ENCODE assay signal across 26 mouse cellular contexts in the genomic region with DNA sequence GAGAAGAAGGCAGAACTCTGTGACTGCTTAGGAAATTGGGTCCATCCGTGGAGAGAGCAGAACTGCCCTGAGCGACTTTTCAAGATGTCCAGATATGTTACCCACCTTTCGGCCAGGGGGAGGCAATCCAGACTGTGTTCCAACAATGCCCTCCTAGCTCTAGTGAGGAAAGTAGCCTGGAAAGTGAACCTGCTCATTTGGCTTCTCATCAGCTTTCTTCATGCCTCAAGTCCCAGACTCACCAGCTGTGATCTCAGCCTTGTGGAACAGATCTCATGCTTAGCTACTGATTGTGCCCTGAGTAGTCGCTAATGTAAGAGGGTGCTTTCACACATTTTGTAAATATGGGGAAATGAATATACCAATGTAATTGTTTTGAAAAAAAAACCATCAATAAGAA. TPM values are rescaled to one million over a fixed set of nuclear protein-coding genes. Genes with fewer than 3 reads are reported as not detected.
DNase-seq lines count a peak whose midpoint lies in the region; ATAC-seq and TF ChIP-seq lines count a peak whose summit lies in the region.
"Had no signal": no experiment of that assay in that cellular context is flagged by ENCODE, and none has a peak within 500 bp of the region (broad histone marks: within the 10 kb centered on the region; RNA-seq: fewer than 3 reads in every experiment).

No protein-coding gene starts in this region.

- no peak for ATAC-seq in midbrain, postnatal 0 days (ENCODE audit: low FRiP score)
- ATAC-seq in midbrain, embryonic 14.5 days (ENCODE audit: low FRiP score, low TSS enrichment), result no peak
- ATAC-seq in heart, embryonic 11.5 days (replicated peaks; ENCODE audit: insufficient number of reproducible peaks, low FRiP score, low TSS enrichment), result no peak
- ATAC-seq: forebrain, embryonic 14.5 days; forebrain, postnatal 0 days; Patski had no signal

- no peaks in the 10 kb centered on the region for H3K27me3 ChIP-seq in midbrain, postnatal 0 days (ENCODE audit: insufficient read depth, low read length)
- no peaks in the 10 kb centered on the region for H3K27me3 ChIP-seq in midbrain, embryonic 14.5 days (ENCODE audit: control insufficient read depth, insufficient read depth, low read length)
- peaks cover 12% of the 10 kb centered on the region for H3K27me3 ChIP-seq in heart, embryonic 11.5 days (ENCODE audit: control insufficient read depth, insufficient read depth, low read length)
- H3K27me3 ChIP-seq: hindbrain, embryonic 13.5 days had no signal

- H3K36me3 ChIP-seq in midbrain, postnatal 0 days (ENCODE audit: insufficient read depth, low read length), result no peaks in the 10 kb centered on the region
- no peaks in the 10 kb centered on the region for H3K36me3 ChIP-seq in midbrain, embryonic 14.5 days (ENCODE audit: control insufficient read depth, insufficient read depth, low read length)
- H3K36me3 ChIP-seq in heart, embryonic 11.5 days (ENCODE audit: control insufficient read depth, insufficient read depth, low read length), result no peaks in the 10 kb centered on the region
- H3K36me3 ChIP-seq: embryonic facial prominence, embryonic 12.5 days; embryonic facial prominence, embryonic 15.5 days; heart, embryonic 12.5 days; heart, embryonic 15.5 days; hindbrain, embryonic 10.5 days; hindbrain, embryonic 13.5 days had no signal

- DNase-seq in cerebellum, postnatal 10 days, result peak; percentile 42 to 48
- DNase-seq in cerebellum, adult 11 months, result no peak
- peak; percentile 61 for DNase-seq in midbrain, postnatal 0 days (ENCODE audit: low spot score)
- DNase-seq in midbrain, embryonic 14.5 days, result no peak
- peak; percentile 29 for DNase-seq in Muller cell, postnatal 12 days (ENCODE audit: inconsistent ontology term)
- DNase-seq: adrenal gland, postnatal 10 days; adrenal gland, postnatal 36 days; cerebellum, adult 18-20 months; cerebellum, adult 9-10 months; cerebellum, postnatal 25 days; forebrain, postnatal 0 days; gastrocnemius, adult 2 months; gastrocnemius, postnatal 14 days; heart, adult 11 months; heart, postnatal 10 days; heart, postnatal 36 days had no signal

- H3K9ac ChIP-seq in midbrain, postnatal 0 days (replicated peaks; ENCODE audit: low read length, poor library complexity, severe bottlenecking), result no peak overlapping the region
- no peak overlapping the region for H3K9ac ChIP-seq in midbrain, embryonic 14.5 days (replicated peaks; ENCODE audit: low read length)
- H3K9ac ChIP-seq in heart, embryonic 11.5 days (ENCODE audit: low read depth, low read length), result no peak overlapping the region
- H3K9ac ChIP-seq: embryonic facial prominence, embryonic 12.5 days; embryonic facial prominence, embryonic 15.5 days; forebrain, postnatal 0 days; heart, embryonic 12.5 days; heart, embryonic 15.5 days; hindbrain, embryonic 13.5 days had no signal

- no peak overlapping the region for H3K4me2 ChIP-seq in midbrain, postnatal 0 days (ENCODE audit: low read depth, low read length, poor library complexity, severe bottlenecking)
- H3K4me2 ChIP-seq in midbrain, embryonic 14.5 days (ENCODE audit: low read length), result no peak overlapping the region
- H3K4me2 ChIP-seq in heart, embryonic 11.5 days, result no peak overlapping the region
- H3K4me2 ChIP-seq: embryonic facial prominence, embryonic 12.5 days; embryonic facial prominence, embryonic 15.5 days; heart, embryonic 12.5 days; heart, embryonic 15.5 days; hindbrain, embryonic 13.5 days had no signal

- no peak overlapping the region for H3K27ac ChIP-seq in midbrain, postnatal 0 days (ENCODE audit: low read depth, low read length)
- H3K27ac ChIP-seq in midbrain, embryonic 14.5 days (replicated peaks; ENCODE audit: low read depth, low read length), result no peak overlapping the region
- H3K27ac ChIP-seq in heart, embryonic 11.5 days (ENCODE audit: low read depth, low read length), result no peak overlapping the region
- H3K27ac ChIP-seq: embryonic facial prominence, embryonic 12.5 days; embryonic facial prominence, embryonic 15.5 days; gastrocnemius, adult 2 months; heart, embryonic 15.5 days; hindbrain, embryonic 10.5 days; hindbrain, embryonic 13.5 days had no signal

- H3K4me1 ChIP-seq in midbrain, postnatal 0 days (ENCODE audit: insufficient read depth, low read length), result no peaks in the 10 kb centered on the region
- no peaks in the 10 kb centered on the region for H3K4me1 ChIP-seq in midbrain, embryonic 14.5 days (ENCODE audit: control insufficient read depth, insufficient read depth, low read length)
- no peaks in the 10 kb centered on the region; the same call in 1 of the 2 replicates for H3K4me1 ChIP-seq in heart, embryonic 11.5 days (ENCODE audit: control insufficient read depth, insufficient read depth, low read length)

- TF ChIP-seq CTCF in midbrain, postnatal 0 days (IDR thresholded peaks at IDR 0.05), result no peak

- no peak overlapping the region for H3K4me3 ChIP-seq in midbrain, postnatal 0 days (ENCODE audit: low read depth, low read length)
- H3K4me3 ChIP-seq in midbrain, embryonic 14.5 days (replicated peaks; ENCODE audit: low read depth, low read length), result no peak overlapping the region
- H3K4me3 ChIP-seq in heart, embryonic 11.5 days (ENCODE audit: low read depth, low read length), result no peak overlapping the region
- H3K4me3 ChIP-seq: embryonic facial prominence, embryonic 12.5 days; embryonic facial prominence, embryonic 15.5 days; gastrocnemius, adult 2 months; heart, embryonic 12.5 days; heart, embryonic 15.5 days; hindbrain, embryonic 10.5 days; hindbrain, embryonic 13.5 days had no signal

- 82% methylated on average over 4 of the region's 4 CpGs for WGBS in midbrain, postnatal 0 days
- WGBS in midbrain, embryonic 14.5 days, result 80% methylated on average over 4 of the region's 4 CpGs
- 81% methylated on average over 4 of the region's 4 CpGs for WGBS in heart, embryonic 11.5 days (ENCODE audit: insufficient replicate concordance)

- H3K9me3 ChIP-seq in midbrain, postnatal 0 days (ENCODE audit: low read length), result no peaks in the 10 kb centered on the region
- no peaks in the 10 kb centered on the region for H3K9me3 ChIP-seq in midbrain, embryonic 14.5 days (ENCODE audit: control insufficient read depth, low read length)
- no peaks in the 10 kb centered on the region for H3K9me3 ChIP-seq in heart, embryonic 11.5 days (replicated peaks; ENCODE audit: control insufficient read depth, low read length)
- H3K9me3 ChIP-seq: embryonic facial prominence, embryonic 12.5 days; embryonic facial prominence, embryonic 15.5 days; heart, embryonic 12.5 days; heart, embryonic 15.5 days; hindbrain, embryonic 10.5 days; hindbrain, embryonic 13.5 days had no signal

RNA-seq across cellular contexts. Expression of a gene that starts 2.4 kb away (rescaled TPM):
- 283 and 300 TPM in 2 replicates for total RNA-seq in midbrain, postnatal 0 days (2014; rRNA removed)
- polyA plus RNA-seq in midbrain, postnatal 0 days (2015; fragmentation: Nextera tagmentation; extraction: Ambion mirVana), result 153 and 164 TPM in 2 replicates
- polyA plus RNA-seq in midbrain, embryonic 14.5 days (2014; fragmentation: Nextera tagmentation; extraction: Ambion mirVana), result 47.9 and 49.4 TPM in 2 replicates
- polyA plus RNA-seq in heart, embryonic 11.5 days (2014; fragmentation: Nextera tagmentation; extraction: Ambion mirVana), result 0.30 and 0.76 TPM in 2 replicates
- total RNA-seq: common myeloid progenitor, adult 5-6 weeks; heart, postnatal 36 days had no signal
- polyA plus RNA-seq: Patski had no signal

Comparison
In these comparisons a context has a peak if more than half of its experiments do, and no peak if none do; other contexts are left out.
1. DNase-seq: peak in cerebellum, postnatal 10 days (2 of 2), midbrain, postnatal 0 days (single experiment) and Muller cell, postnatal 12 days (single experiment); none in cerebellum, adult 11 months (single experiment) and midbrain, embryonic 14.5 days (single experiment).
2. RNA of a gene that starts 2.4 kb away (polyA plus RNA-seq): 153 to 164 TPM in midbrain, postnatal 0 days and 47.9 to 49.4 TPM in midbrain, embryonic 14.5 days; 0.30 to 0.76 TPM in heart, embryonic 11.5 days; every median in the first group is over 10 times any median in the second.